8 mouse cellular contexts compared by ENCODE assay signal in the genomic region with DNA sequence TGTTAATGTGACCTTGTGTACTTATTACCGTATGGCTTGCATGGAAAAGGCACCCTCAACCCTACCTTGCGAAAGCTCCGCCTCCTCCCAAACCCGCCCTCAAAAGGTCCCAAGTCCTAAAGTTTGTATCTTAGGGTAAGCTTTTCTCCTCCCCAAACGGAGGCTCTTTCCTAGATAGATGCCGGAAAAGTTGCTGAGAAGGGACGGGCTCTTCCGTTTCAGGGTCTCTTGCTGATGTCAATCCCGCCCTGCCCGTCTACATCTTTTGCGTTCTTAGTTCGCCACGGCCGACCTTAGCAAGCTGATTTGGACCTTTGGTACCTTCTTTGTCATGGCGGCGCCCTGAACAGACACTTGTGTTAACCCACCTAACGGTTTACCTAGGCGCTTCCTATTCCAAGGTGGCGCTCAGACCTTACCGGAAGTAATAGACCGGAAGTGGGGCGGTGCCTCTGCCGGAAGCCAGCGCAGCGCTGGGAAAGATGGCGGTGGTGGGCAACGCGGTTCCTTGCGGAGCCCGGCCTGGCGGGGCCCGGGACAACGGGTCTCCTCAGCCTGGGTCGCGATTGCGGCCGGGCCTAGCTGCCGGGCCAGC. TPM values are rescaled to one million over a fixed set of nuclear protein-coding genes. Genes with fewer than 3 reads are reported as not detected.
DNase-seq lines count a peak whose midpoint lies in the region; ATAC-seq and TF ChIP-seq lines count a peak whose summit lies in the region.

A gene (plus strand): TSS at position 391 of the 595 bp plus-strand sequence.
A gene (minus strand): TSS at position 406 of the 595 bp plus-strand sequence.

- peak within 1 kb of the TSS; percentile 99 for H3K4me3 ChIP-seq in forebrain, embryonic 14.5 days (ENCODE audit: low read depth, low read length)
- H3K4me3 ChIP-seq in lung, adult 2 months (replicated peaks; ENCODE audit: extremely low read depth, low read depth, low read length), result peak within 1 kb of the TSS; percentile 93

- no peaks in the 10 kb centered on the region for H3K27me3 ChIP-seq in forebrain, embryonic 14.5 days (replicated peaks; ENCODE audit: control insufficient read depth, insufficient read depth, low read length)

- DNase-seq in ES-CJ7 (ENCODE audit: low read depth, low spot score), result peak; percentile 96
- DNase-seq in forebrain, embryonic 14.5 days (ENCODE audit: low spot score), result peak; percentile 93
- peak; percentile 72 for DNase-seq in heart, postnatal 25 days (ENCODE audit: low spot score)
- DNase-seq in layer of hippocampus, adult 18-20 months (ENCODE audit: low spot score in 2 of 2), result peak; percentile 80 to 90
- peak; percentile 90 for DNase-seq in lung, adult 2 months
- peak; percentile 79 to 87 for DNase-seq in thymus, adult 18-20 months

- no peaks in the 10 kb centered on the region for H3K9me3 ChIP-seq in forebrain, embryonic 14.5 days (replicated peaks; ENCODE audit: control insufficient read depth, low read length)

- peaks cover 29% of the 10 kb centered on the region for H3K36me3 ChIP-seq in forebrain, embryonic 14.5 days (ENCODE audit: control insufficient read depth, insufficient read depth, low read length)

- peak within 1 kb of the TSS; percentile 90 for H3K4me2 ChIP-seq in forebrain, embryonic 14.5 days (ENCODE audit: low read length)

- H3K4me1 ChIP-seq in forebrain, embryonic 14.5 days (ENCODE audit: control insufficient read depth, insufficient read depth, low read length), result peaks cover 14% of the 10 kb centered on the region
- peaks cover 3% of the 10 kb centered on the region; the same call in 1 of the 2 replicates for H3K4me1 ChIP-seq in lung, adult 2 months (ENCODE audit: control insufficient read depth, insufficient read depth, low read length)

- H3K27ac ChIP-seq in forebrain, embryonic 14.5 days (ENCODE audit: low read depth, low read length), result peak within 1 kb of the TSS; percentile 74

- WGBS in forebrain, embryonic 14.5 days, result under 1% methylated on average over 37 of the region's 38 CpGs
- under 1% methylated on average over 38 of the region's 38 CpGs for WGBS in lung, adult 2 months

- no peak for TF ChIP-seq CTCF in lung, adult 2 months (IDR thresholded peaks at IDR 0.05; ENCODE audit: insufficient read depth, low read length)

- intact Hi-C loops in heart, postnatal 25 days (cut with DNase I), result loop anchor here (2.0 to 5.0 kb wide), 3 partner anchors 14 to 164 kb away; a partner anchor contains a TSS

- peak; percentile 86 for TF ChIP-seq POLR2A in lung, adult 2 months (IDR thresholded peaks at IDR 0.05; ENCODE audit: borderline replicate concordance, extremely low read depth, low read depth, low read length)

- peak; percentile 98 for ATAC-seq in cerebellum, adult (ENCODE audit: insufficient number of reproducible peaks, low FRiP score, low TSS enrichment)
- peak; percentile 97 for ATAC-seq in forebrain, embryonic 14.5 days
- peak; percentile 98 for ATAC-seq in neutrophil, adult 5-6 weeks (ENCODE audit: extremely low read depth, insufficient number of reproducible peaks, low FRiP score, poor library complexity, severe bottlenecking)

- H3K9ac ChIP-seq in forebrain, embryonic 14.5 days (ENCODE audit: low read length), result peak within 1 kb of the TSS; percentile 92

RNA-seq across cellular contexts. Expression of the first gene that starts in this region (rescaled TPM):
- polyA plus RNA-seq in forebrain, embryonic 14.5 days (2014; fragmentation: Nextera tagmentation; extraction: Ambion mirVana), result 31.4 and 41.6 TPM in 2 replicates
- total RNA-seq in heart, postnatal 25 days (2021), result 10 to 100 TPM; 15.0 to 15.1 TPM
- total RNA-seq in layer of hippocampus, adult 18-20 months (2021), result 10 to 100 TPM; 36.0 to 37.2 TPM
- 65.7 and 70.8 TPM in 2 replicates for polyA plus RNA-seq in lung, adult 2 months (2012; rRNA removed)
- 22.3 and 24.7 TPM in 2 replicates for total RNA-seq in neutrophil, adult 5-6 weeks (2017)

RNA-seq across cellular contexts. Expression of the second gene that starts in this region (rescaled TPM):
- 37.4 and 42.2 TPM in 2 replicates for polyA plus RNA-seq in forebrain, embryonic 14.5 days (2014; fragmentation: Nextera tagmentation; extraction: Ambion mirVana)
- 10 to 100 TPM; 15.5 to 19.4 TPM for total RNA-seq in heart, postnatal 25 days (2021)
- 10 to 100 TPM; 25.6 to 27.0 TPM for total RNA-seq in layer of hippocampus, adult 18-20 months (2021)
- polyA plus RNA-seq in lung, adult 2 months (2012; rRNA removed), result 9.2 and 14.3 TPM in 2 replicates
- 54.3 and 55.7 TPM in 2 replicates for total RNA-seq in neutrophil, adult 5-6 weeks (2017)

Comparison
In these comparisons a context has a peak if more than half of its experiments do, and no peak if none do; other contexts are left out.
1. Peak in every context shown above with its lines: DNase-seq, ATAC-seq, H3K4me3 ChIP-seq and H3K27ac ChIP-seq.